Mouse (Mus musculus) hindlimb bud, embryonic 11.5 days (tissue): ENCODE data around the gene Cacna2d2.
"Not testable (repeated sequence)": the region's sequence is repeated elsewhere in the genome, so short reads cannot be mapped to it uniquely, and the experiment has no call there.

Source experiments
- DNase-seq: peaks from one replicate; pipeline ENCODE4 v3.0.0-alpha.2; 2012; ENCODE audit warnings: low read depth, low spot score; ENCODE audit errors: extremely low spot score

Gene Cacna2d2

DNA sequence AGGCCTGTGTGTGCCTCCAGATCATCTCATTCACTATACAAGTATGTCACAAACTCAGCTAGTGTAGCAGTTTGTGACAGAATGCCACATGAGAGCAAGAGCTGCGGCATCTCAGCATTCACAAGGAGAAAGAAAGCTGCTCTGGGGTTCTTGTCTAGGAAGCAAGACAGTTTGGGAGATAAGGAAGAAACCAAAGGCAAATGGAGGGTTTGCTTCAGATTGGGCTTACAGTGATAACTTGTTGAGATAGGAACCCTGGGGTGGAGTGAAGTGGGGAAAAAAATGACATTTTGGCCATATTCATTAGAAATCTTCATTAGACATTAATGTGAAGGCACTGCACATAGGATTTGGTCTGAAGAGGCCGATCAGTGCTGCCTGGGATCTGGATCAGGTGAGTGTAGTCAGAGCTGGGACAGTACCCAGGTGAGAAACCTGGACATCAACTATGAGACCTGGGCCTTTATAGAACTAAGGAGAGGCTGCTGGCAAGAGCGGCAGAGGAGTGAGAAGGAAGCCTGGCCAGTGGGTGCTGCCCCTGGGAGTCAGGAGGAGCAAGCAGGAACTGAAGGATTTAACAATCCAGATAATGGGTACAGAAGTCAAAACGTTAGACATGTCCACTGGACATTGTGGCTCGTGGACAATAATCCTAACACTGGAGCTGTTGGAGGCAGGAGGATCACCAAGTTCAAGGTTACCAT is 153.4 kb downstream of the Cacna2d2 start:
- DNase-seq, result no peak

DNA sequence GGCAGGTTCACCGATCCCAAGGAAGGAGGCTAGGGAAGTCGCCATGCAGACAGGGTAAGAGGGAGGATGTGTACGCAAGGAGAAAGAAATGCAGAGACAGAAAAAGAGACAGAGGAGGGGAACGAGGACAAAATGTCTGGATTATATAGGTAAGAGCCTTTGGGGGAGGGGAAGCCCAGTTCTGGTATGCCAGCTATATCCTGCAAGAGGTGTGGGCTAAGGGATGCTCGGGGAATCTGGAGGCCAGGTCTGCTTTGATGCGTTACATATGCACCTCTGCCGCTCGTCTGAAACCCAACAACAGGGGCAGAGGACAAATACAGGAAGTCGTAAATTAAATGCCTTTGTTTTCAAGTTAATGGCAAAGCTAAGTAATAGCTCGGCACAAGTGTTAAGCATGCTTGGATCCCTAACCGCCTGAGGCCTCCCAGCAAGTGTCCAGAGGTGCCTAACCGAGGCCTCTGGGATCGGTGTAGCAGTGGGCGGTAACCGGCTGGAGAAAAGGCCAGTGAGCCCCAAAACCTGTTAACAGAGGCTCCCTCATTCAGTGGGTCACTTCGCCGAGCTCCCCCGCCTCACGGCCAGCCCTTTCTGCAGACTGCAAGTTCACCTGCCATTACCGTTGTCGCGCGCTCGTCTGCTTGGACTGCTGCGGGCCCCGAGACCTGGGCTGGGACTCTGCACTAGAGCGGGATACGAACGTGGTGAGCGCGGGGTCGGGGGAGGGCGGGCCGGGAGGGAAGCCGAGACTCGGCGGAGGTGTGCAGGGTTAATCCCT is 154.3 kb downstream of the Cacna2d2 start:
- DNase-seq, result no peak

DNA sequence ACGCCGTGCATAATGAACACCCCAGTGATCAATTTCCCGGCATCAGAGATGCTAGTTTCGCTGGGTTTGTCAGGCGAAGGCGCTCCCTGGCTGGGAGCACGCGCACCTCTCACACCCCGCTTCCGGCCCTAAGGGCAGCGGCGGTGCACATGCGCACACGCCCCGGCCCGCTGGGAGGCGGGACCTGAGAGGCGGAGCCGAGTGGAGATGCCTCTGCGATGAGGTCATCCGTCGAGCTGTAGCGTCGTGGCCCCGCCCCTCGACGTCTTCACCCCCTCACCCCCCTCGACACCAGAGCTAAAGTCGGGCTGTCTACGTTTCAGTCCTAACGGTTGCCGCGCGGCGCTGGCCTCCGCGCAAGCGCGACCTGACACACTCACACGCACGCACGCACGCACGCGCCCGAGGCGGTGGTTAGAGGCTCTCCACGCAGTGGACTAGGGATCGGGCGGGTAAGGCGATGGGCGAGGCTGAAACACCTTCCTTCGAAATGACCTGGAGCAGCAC is 155.0 kb downstream of the Cacna2d2 start:
- DNase-seq, result no peak

DNA sequence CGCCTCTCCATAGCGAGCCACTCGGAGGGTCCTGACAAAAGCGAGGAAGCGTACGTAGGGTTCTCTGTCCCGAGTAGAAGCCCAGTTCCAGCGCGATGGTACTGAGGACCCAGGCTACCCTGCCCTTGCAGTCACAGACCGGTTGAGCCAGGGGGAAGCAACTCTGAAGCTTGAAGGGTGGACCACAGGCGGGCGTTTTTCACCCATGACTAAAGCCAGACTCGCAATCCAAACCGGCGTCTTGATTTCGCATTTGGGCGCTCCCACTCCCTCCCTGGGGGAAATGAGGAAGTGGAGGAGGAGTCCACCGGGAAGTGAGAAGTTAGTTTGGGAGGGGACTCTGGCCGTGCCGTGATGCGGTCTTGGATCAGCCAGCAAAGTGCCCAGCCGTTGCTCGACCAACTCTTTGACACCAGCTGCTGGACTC is 155.6 kb downstream of the Cacna2d2 start:
- no peak for DNase-seq

DNA sequence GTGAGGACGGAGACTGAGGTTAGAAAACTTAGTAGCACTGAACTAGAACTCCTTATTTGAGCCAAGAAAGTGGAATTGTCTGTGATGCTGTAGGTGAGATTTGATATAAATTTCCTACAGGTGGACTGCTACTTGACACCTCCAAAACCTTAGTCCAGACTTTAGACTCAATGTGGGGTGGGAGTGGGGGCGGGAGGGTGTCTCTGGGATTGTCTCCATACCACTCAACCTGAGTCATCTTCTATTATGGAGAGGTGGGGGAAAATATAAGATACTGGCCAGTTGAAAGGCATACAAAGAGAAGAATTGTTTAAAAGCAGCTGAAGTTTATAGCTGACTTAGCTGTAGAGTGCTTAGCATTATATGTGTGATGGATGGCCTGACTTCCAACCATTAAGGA is 156.3 kb downstream of the Cacna2d2 start:
- no peak for DNase-seq

DNA sequence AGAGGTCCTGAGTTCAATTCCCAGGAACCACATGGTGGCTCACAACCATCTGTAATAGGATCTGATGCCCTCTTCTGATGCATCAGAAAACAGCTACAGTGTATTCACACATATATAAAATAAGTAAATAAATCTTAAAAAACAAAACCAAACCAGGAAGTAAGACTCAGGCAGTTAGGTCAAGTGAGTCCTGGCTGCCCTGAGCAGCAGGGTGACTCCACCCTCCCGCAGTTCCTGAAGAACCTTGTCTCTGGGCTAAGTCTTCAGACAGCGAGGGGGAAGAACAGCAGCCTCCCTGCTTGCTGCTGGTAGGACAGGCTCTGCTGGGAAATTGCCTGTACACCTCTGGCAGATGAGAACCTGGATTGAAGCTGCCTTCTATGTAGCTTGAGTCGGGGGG is 156.9 kb downstream of the Cacna2d2 start:
- DNase-seq, result no peak

DNA sequence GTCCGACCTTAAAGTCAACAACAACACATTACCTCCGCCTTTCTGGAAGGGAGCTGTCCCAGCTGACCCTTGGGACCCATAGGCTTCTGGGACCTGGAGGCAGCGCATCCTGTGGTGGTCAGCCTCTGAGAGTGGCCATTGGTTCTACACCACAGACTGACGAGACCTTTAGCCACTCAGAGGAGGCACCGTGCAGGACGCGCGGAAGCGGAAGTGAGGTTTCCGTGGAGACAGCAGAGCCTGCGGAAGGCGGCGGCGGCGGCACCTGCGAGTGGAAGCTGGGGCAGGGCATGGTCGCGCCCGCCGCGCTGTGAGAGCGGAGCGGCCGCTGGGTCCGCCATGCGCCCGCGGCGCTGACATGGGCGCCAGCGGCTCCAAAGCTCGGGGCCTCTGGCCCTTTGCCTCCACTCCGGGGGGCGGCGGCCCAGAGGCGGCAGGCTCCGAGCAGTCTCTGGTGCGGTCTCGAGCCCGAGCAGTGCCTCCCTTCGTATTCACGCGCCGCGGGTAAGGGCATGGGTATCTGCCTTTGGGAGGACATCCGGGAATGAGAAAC is 163.7 kb downstream of the Cacna2d2 start, which contains the start of gene Tusc2:
TSS of gene Tusc2 (plus strand) at position 227 of the 553 bp plus-strand sequence.
- DNase-seq, result no peak

DNA sequence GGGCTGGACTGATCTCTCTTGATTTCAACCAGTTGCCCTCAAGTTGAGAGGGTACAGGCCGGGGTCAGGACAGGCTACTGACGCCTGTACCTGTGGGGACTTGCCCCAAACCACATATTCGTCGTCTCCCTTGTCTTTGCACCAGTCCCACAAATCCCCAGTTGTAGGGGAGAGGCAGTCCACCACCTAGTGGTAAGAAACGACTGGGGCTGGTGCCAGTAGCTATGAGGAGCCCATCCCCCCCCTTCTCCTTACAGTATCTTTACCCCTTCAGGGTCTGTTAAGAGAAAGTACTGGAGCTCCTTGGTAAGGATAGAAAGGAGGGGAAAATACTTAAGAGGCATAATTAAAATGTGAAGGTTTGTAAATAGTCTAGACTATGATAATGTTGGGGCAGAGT is 166.1 kb downstream of the Cacna2d2 start:
- DNase-seq, result not testable (repeated sequence)

DNA sequence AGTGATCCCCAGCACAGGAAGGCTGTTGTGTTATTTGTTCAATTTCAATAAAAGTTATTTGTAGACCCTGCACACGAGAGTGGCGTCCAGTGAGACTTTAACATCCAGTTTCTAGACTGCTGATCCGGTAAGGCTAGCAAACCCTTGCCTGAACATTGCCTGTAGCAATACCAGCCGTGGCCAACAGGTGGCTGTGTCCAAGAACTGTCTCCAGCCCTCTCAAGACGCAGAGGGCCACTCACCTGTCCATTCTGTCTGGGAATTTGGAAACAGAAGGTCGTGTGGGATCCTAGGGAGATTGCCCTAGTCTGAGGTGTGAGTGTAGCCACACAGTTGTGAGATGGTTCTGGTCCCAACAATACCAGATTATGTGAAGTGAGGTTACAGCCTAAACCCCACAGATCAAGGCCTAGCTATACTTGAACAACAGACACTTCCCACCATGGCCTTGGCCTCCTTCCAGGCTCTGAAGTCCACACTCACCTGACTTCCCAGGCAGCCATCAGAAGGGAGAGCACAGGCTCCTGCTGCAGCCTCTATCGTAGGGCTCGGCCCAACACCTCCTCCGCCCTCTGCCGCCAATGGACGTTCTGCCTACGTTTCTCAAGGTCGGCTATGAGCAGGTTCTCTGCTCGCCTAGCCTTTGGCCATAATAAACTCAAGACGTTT is 166.8 kb downstream of the Cacna2d2 start:
- no peak for DNase-seq

DNA sequence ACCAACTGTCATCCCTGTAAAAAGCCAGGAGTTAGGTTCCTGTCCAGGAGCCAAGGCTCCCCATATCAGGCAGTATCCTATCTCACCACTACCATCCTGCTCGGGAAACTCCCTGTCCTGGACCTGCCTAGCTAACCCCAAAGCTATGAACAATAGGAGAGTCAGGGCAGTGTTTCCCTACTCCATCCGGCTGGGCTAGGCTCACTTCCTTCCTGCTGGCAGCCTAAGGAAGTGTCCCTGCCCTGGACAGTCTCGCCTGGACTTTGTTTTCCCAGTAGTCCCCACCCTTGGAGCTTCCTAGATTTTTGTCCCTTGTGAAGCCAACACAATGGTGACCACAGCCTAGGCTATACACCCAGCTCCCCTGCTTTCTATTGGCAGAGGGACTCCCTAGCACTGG is 167.4 kb downstream of the Cacna2d2 start:
- no peak for DNase-seq

DNA sequence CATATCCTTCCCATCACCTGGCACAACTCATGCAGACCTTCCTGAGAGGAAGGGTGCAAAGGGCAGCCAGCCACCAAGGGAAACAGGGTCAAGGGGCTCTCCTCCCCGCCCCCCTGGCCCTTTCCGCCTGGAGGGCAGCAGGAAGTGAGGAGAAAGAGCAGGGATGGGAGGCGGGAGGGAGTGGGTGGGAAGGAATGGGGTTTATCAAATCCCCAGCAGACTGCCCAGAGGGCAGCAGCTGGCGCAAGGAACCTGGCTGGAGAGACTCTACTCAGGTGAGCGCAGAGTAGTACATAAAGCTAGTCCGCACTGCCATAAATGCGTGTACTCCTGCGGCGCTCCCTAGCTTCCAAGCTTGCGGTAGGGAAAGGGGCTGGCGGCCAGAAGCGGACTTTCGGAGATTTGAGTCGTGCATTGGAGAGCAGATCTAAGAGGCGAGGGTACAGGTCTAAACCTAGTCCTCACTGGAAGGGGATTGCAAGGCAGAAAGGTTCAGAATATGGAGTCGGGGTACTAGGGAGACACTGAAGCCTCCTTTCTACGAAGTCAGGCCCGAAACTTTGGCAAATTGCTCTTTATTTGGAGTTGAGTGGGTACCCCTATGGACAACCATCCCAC is 168.4 kb downstream of the Cacna2d2 start, which contains the start of gene Hyal2:
TSS of gene Hyal2 (plus strand) at position 244 of the 618 bp plus-strand sequence.
- DNase-seq, result no peak

DNA sequence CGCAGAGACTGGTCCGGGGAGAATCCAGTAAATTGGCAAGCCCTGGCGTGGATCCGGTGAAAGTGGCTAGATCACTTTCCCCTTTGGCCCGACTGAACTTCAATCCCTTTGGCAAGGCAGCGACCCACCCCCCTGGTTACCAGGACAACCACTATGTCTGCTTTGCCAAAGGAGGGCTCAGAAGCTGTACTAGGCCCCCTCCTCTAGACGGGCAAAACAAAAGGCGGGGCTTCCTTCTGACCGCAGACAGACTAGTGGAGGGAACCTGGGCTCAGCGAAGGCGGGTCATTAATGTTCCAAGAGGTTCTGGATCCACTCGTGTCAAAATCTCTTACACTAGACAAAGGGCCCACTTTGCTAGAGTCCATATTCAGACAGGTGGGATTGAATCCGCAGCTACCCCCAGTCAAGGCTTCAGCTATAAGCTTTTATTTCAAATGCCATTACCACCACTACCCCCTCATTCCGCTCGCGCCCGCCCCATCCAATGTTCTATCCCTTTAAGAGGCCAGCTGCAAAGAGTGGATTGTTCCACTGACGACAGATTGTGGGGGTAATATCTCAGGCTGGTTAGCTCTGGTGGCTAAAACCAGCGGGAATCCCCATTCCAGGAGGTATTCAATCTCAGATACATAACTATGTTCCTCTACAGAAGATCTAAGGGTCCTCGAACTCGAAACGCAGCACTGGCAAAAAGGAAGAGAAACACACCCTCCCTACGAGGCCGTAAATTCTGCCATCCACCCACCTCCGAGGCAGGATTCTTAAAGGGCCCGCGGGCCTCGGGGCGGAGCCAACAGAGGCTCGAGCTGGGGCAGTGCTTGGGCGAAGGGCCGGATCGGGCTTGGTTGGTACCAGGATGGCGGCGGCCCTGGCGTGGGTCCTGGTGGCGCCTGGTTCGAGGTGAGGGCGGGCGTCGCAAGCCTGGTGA is 169.2 kb downstream of the Cacna2d2 start:
- no peak for DNase-seq

DNA sequence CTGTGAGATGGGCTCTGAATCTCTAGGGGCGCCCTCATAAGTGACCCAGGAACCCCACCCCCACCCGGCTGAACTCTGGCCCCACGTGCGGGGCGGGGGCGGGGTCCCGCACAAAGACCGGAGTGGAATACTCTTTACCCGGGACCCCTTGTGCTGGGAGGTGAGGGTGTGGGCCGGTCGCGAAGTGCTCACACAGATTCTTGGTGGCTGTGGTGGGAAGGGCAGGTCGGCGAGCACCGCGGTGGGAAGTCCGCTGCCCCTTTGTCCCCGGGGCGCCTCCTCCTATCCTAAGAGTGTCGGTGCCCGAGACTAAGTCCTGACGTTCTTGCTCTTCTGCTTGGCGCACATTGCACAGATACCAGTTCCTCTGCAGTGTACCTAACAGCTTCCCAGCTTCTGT is 169.9 kb downstream of the Cacna2d2 start:
- DNase-seq, result no peak

DNA sequence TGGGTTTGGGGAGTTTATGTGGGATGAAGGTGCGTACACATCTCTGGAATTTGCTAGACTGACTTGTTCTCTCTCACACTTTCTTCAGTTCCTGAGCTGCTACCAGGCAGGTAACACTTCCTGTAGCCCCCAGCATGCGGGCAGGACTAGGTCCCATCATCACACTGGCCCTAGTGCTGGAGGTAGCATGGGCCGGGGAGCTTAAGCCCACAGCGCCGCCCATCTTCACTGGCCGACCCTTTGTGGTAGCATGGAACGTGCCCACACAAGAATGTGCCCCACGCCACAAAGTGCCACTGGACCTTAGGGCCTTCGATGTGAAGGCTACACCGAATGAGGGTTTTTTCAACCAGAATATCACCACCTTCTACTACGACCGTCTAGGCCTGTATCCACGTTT is 170.6 kb downstream of the Cacna2d2 start:
- DNase-seq, result no peak

DNA sequence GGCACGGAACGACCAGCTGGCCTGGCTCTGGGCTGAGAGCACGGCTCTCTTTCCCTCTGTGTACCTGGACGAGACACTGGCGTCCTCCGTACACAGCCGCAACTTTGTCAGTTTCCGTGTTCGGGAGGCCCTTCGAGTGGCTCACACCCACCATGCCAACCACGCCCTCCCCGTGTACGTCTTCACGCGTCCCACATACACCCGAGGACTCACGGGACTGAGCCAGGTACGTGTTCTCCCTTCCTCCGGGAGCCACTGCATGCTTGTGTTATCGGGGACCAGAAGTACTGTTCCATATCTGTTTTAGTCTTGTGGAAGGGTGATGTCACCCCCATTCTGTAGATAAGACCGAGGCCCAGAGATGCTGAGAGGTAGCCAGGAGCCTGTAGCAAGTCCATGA is 171.4 kb downstream of the Cacna2d2 start:
- DNase-seq, result no peak

DNA sequence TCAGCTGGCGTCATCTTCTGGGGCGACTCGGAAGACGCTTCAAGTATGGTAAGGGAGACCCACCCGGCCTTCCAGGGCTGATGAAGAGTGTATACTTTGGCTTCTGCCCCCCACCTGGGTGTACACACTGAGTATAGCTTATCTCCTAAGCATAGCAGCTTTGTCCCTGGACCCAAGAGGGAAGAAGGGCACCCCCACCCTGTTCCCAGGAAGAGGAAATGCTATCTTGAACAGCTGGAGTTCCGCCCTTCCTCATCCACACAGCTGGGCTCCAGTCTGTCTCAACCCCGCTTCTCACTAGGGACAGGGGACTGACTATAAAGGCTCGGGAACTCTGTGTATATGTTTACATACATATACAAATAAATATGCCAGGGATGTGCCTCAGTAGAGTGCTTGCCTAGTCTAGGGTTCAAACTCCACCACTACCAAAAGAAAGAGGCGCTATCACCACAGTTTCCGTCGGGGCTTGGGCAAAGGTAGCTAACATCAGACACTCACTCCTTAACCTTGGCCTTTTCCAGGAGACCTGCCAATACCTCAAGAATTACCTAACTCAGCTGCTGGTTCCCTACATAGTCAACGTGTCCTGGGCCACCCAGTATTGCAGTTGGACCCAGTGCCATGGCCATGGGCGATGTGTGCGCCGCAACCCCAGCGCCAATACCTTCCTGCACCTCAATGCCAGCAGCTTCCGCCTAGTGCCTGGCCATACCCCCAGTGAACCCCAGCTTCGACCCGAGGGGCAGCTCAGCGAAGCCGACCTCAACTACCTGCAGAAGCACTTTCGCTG is 172.3 kb downstream of the Cacna2d2 start:
- DNase-seq, result no peak

DNA sequence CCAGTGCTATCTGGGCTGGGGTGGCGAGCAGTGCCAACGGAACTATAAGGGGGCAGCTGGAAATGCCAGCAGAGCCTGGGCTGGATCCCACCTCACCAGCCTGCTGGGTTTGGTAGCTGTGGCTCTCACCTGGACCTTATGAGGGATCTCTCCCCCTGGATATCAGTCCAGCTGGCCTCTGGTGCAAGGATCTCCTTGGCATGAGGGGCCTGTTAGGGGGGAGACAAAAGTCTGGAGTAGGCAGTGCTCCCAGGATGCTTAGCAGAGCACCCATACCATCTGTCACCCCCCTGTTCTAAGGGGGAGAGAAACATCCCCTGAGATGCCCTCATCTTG is 172.9 kb downstream of the Cacna2d2 start:
- no peak for DNase-seq

DNA sequence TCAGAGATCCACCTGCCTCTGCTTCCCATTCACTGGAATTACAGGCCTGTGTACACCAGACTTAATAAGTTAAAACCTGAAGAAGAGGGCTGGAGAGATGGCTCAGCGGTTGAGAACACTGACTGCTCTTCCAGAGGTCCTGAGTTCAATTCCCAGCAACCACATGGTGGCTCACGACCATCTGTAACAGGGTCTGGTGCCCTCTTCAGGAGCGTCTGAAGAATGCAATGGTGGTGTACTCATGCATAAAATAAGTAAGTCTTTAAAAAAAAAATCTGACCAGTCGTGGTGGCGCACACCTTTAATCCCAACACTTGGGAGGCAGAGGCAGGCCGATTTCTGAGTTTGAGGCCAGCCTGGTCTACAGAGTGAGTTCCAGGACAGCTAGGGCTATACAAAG is 174.4 kb downstream of the Cacna2d2 start:
- not testable (repeated sequence) for DNase-seq
